Mouse (Mus musculus) frontal cortex, adult 2 months (tissue): ENCODE results near the gene Jmjd6. TPM values are rescaled to one million over a fixed set of nuclear protein-coding genes. Genes with fewer than 3 reads are reported as not detected.

Source experiments
- DNase-seq, 2 experiments: peaks; one replicate each; pipeline ENCODE4 v3.0.0; 2022; ENCODE audit warnings: low spot score in 1 of 2; ENCODE audit errors: extremely low spot score in 1 of 2
- polyA plus RNA-seq: library from polyadenylated mRNA; depleted of rRNA; stranded (reverse); fragments of >200 nt; gene quantifications from 2 replicates; pipeline ENCODE4 v1.2.3, GENCODE M21; 2012; rRNA removed

The Jmjd6 gene
- 24.4 and 25.0 TPM in 2 replicates for polyA plus RNA-seq

DNA sequence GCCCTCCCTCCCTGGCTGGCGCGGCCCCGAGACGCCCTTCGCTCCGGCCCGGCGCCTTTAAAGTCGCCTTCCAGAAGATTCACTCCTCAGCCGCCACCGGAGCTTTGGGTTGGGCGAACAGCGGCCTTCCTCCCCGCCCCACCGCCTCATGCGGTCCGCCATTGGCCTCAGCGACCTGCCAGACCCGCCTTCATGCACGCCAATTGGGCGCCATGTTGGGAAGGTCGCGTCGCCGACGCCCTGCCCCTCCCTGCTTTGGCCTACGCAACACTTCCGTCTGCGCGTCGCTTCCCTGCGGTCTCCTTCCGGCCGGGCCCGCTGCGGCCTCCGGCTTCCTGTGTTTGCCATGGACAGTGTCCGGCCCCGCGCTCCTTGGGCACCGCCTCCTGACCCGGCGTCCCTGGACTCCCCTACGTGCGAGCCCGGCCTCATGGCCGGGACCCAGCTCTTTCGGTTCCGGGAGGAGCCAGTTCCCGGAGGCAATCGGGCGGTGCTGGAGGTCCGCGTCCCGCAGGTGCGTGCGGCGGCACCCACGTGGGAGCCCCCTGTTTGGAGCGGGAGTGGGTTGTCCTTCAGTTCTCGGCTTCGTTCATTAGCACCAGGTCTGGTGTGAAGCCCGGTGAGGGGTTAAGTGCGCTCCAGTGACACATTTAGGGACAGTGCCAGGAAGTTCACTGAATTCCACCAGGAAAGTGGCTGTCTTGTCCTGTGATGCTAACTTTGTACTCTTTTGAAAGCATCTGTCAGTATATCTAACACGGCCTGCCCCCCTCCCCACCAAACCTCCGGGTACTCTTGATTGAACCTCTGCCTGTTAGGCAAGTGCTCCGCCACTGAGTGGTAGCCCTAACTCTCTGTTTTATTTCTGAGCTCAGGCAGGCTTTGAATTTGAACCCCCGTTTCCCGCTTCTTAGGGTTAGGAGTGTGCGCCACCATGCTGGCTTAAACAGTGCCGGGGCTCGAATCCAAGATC, at the start of gene Jmjd6, which contains the start of gene Mettl23:
Jmjd6 (minus strand) TSS at position 189 of the 973 bp plus-strand sequence.
Mettl23 (plus strand) TSS at position 18 of the 973 bp plus-strand sequence.
- DNase-seq: peak; percentile 96 to 97

GRCm38 (mm10) chr11:116887136-116887535, 43.9 kb upstream of the Jmjd6 start:
- no peak for DNase-seq

GRCm38 (mm10) chr11:116885275-116886151, 42.3 kb upstream of the Jmjd6 start:
- peak; percentile 68 to 91 for DNase-seq

GRCm38 (mm10) chr11:116884061-116884460, 40.8 kb upstream of the Jmjd6 start:
- no peak for DNase-seq

DNA sequence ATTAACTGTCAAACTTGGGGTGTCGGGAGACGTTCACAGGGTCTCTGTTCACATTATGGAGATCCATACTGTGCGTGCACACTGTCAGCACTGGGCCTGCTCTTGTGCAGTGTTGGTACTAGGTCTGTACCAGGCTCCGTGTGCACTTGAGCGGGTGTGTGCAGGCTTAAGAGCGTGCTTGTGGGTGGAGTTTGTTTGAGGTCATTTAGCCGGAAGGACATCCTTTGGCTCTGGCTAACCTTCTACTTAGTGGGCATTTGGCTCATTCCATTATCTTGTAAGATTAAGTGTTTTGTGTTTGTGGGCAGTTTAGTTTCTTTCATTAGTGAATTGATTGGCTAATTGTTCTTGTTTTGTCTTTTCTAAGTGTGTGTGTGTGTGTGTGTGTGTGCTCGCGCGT, 39.2 kb upstream of the Jmjd6 start:
- DNase-seq: no peak

DNA sequence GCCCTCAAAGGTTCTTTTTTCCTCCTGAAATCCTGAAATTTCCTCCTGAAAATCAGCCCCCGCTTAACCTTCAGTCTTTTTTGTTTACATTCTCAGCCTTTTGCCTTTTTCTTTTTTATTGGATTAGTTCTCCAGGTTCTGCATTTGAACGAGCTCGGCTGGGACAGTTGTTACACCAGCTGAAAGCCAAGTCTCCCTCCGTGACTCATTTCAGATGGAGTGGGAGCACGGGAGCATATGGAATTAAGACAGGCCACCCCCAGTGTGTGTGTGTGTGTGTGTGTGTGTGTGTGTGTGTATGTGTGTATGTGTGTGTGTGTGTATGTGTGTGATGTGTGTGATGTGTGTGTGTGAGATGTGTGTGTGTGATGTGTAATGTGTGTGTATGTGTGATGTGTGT, 38.2 kb upstream of the Jmjd6 start:
- peak; percentile 46 to 61 for DNase-seq

DNA sequence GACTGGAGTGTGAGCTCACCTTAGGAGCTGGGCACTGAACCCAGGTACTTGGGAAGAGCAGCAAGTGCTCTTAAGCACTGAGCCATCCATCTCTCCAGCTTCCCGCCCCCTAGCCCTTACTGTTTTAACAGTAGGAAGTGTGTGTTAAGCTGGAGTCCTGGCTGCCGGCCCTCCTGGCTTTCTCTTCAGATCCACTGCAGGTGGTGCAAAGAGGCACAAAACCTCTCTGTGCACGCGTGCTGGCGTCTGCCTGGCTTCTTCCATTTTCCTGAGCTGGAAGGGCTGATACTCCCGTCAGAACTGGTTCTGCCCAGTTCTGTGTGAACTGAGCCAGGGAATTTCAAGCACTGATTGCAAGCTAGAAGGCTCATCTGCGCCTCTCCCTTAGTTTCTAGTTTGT, 37.6 kb upstream of the Jmjd6 start:
- peak; percentile 15 to 35 for DNase-seq

GRCm38 (mm10) chr11:116878454-116878853, 35.2 kb upstream of the Jmjd6 start:
- no peak for DNase-seq

GRCm38 (mm10) chr11:116873987-116874386, 30.7 kb upstream of the Jmjd6 start:
- DNase-seq: peak; percentile 41 to 70

DNA sequence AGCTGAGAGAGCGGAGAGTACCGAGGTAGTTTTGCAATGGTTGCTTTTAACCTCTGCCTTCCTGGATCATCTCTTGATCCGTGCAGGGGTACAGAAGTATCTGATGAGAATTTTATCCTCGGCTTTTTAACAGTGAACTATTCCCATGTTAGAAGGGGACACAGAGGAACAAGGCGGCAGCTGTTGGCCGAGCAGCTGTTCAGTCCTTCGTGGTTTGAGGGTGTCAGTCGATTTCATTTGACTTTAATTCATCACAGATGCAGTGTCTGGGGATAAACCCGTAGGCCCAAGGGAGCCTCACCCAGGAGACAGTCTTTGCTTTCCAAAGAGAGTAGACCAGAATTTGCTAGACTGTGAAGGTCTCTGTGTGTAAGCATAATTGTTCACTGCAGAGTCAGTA, 28.3 kb upstream of the Jmjd6 start:
- no peak for DNase-seq

GRCm38 (mm10) chr11:116869641-116870040, 26.4 kb upstream of the Jmjd6 start:
- DNase-seq: no peak

GRCm38 (mm10) chr11:116869223-116869622, 26.0 kb upstream of the Jmjd6 start:
- no peak for DNase-seq

- DNase-seq: no peak
These were observed 24.9 kb upstream of the Jmjd6 start for GRCm38 (mm10) chr11:116868129-116868528.

DNA sequence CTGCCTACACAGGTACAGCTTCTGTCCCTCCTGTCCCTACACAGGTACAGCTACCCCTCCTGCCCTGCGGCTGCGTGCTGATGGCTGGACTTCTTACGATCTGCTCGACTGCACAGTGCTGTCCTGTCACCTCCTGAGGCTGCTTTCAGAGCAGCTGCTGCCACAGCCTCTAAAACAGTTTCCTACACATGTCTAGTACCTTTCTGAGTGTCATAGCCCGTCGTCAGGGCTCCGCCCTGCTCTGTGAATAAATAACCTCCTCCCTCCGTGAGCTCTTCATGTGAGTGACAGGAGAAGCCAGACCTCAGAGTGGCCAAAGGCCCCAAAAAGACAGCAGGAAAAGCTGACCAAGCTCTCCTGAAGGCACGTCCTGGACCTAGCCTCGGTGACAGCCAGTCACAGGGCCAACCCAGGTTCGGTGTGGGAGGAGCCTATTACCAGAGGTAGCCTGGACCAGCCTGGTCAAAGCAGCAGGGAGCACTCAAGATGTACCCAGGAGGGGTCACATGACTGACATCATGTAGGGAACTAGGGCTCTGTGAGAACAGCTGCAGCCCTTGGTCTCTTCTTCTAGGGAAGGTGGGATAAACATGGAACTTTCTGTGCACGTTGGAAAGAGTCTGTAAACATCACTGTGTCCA, 22.8 kb upstream of the Jmjd6 start:
- DNase-seq: no peak

DNA sequence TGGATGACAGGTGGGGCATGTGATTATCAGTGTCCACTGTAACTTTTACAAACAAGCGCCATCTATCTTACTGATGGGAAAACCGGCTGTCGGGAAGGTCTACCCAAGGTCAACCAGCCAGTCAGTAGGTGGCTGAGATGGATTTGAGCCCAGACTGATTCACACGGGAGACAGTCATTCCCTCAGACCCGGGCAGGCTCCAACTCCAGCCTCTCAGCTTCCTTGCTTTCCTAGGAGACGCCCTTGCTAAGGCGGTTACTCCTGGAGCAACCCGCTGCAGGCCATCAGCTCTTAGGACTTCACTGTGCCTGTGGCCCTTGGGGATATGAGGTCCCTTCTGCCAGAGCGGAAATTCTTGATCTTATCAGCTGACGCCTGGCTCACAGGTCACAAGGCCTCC, 21.2 kb upstream of the Jmjd6 start:
- DNase-seq: no peak

GRCm38 (mm10) chr11:116857183-116857850, 14.1 kb upstream of the Jmjd6 start:
- DNase-seq: no peak

GRCm38 (mm10) chr11:116854279-116854678, 11.0 kb upstream of the Jmjd6 start:
- DNase-seq: no peak

DNA sequence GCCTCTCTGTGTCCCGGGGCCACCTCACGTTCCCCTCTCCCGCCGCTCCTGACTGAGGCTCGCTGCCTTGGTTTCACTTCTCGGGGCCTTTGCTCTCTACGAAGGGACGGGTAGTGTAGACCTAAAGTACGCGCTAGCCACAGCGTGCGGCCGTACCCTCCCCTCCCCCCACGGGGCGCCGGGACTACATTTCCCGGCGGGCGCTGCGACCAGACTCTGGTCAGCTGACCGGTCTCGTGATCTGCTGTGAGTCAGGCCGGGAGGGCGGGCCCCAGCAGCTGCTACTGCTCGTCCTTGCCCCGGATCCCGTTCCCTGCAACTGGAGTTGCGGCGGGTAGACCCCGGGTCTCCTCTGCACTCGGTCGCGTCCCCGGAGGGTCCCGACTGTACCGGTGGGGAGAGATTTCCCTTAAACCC, 10.3 kb upstream of the Jmjd6 start:
- DNase-seq: peak; percentile 95 to 98

- DNase-seq: peak; percentile 93 to 98
These were observed 9.8 kb upstream of the Jmjd6 start, which contains the start of gene Srsf2 for GRCm38 (mm10) chr11:116852891-116853511. TSS of gene Srsf2 (minus strand) at chr11:116853094.
